Mouse (Mus musculus) kidney, embryonic 15.5 days (tissue): ENCODE results near the gene Tdgf1. TPM values are rescaled to one million over a fixed set of nuclear protein-coding genes. Genes with fewer than 3 reads are reported as not detected.
A peak's percentile ranks its signal among the peaks of the same experiment; 100 is the strongest.

Experiments
- ATAC-seq: fragments of 200-750 bp; cut with Nextera tagmentation; replicated peaks from 2 replicates; pipeline ENCODE4 v1.8.0; 2017; ENCODE audit warnings: moderate TSS enrichment; ENCODE audit not compliant: low FRiP score
- H3K27ac ChIP-seq: fragments of 300-500 bp; sonication (generic); 2 replicates; pipeline ENCODE4 v1.5.1; 2015; ENCODE audit warnings: mild to moderate bottlenecking, inconsistent platforms
- H3K27me3 ChIP-seq: fragments of 300-500 bp; sonication (generic); 2 replicates; pipeline ENCODE4 v1.6.1; 2015; ENCODE audit warnings: inconsistent platforms
- H3K36me3 ChIP-seq: fragments of 300-500 bp; sonication (generic); 2 replicates; pipeline ENCODE4 v1.6.1; 2015; ENCODE audit warnings: inconsistent platforms
- H3K4me1 ChIP-seq: fragments of 300-500 bp; sonication (generic); 2 replicates; pipeline ENCODE4 v1.6.1; 2015; ENCODE audit warnings: inconsistent platforms
- H3K4me2 ChIP-seq: fragments of 300-500 bp; sonication (generic); 2 replicates; pipeline ENCODE4 v1.6.1; 2015; ENCODE audit warnings: moderate library complexity, mild to moderate bottlenecking, inconsistent platforms
- H3K4me3 ChIP-seq: fragments of 300-500 bp; sonication (generic); replicated peaks from 2 replicates; pipeline ENCODE4 v1.5.1; 2015; ENCODE audit warnings: mild to moderate bottlenecking, inconsistent platforms
- H3K9ac ChIP-seq: fragments of 300-500 bp; sonication (generic); 2 replicates; pipeline ENCODE4 v1.6.1; 2015; ENCODE audit warnings: mild to moderate bottlenecking, inconsistent platforms
- H3K9me3 ChIP-seq: fragments of 300-500 bp; sonication (generic); replicated peaks from 2 replicates; pipeline ENCODE4 v1.6.1; 2016; ENCODE audit warnings: inconsistent platforms
- WGBS: fragments of 180-500 bp; shearing (Covaris S2); methylation state at CpG from one replicate; pipeline ENCODE4 v1.1.7; 2015; ENCODE audit warnings: mixed read lengths; 5-methylcytosine and 5-hydroxymethylcytosine counted together
- polyA plus RNA-seq: library from polyadenylated mRNA; unstranded; fragments of >200 nt; fragmentation: Nextera tagmentation; extraction: Ambion mirVana; gene quantifications from 2 replicates; pipeline ENCODE4 v1.2.1, GENCODE M21; 2015

Gene Tdgf1
- polyA plus RNA-seq, 1 experiment from 2014 or later = not detected

DNA sequence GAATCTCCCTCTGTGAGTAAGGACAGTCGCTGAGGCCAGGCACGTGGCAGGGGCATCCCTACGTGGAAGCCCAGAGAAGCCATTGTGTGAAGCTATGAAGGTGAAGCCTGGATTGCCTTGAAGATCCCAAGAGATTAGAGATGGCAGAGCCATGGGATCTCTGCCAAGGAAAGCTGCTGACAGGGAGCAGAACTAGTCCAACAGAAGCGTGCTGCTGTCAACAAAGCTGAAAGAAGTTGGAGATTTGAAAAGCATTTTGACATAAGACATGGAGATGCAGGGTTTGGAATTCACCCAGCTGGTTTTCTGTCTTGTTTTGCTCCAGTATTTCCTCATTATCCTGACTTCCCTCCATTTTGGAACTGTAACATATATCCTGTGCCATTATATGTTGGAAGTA, 43.7 kb downstream of the Tdgf1 start:
- Histone ChIP-seq H3K36me3 (peaks cover 3% of the 10 kb centered on the region; the same call in 1 of the 2 replicates), H3K9ac (no peak overlapping the region), H3K9me3 (no peaks in the 10 kb centered on the region), H3K4me2 (no peak overlapping the region), H3K27ac (no peak overlapping the region), H3K27me3 (no peaks in the 10 kb centered on the region), H3K4me1 (no peaks in the 10 kb centered on the region), H3K4me3 (no peak overlapping the region)
- WGBS = 85% methylated on average over 4 of the region's 4 CpGs
- ATAC-seq = no peak

DNA sequence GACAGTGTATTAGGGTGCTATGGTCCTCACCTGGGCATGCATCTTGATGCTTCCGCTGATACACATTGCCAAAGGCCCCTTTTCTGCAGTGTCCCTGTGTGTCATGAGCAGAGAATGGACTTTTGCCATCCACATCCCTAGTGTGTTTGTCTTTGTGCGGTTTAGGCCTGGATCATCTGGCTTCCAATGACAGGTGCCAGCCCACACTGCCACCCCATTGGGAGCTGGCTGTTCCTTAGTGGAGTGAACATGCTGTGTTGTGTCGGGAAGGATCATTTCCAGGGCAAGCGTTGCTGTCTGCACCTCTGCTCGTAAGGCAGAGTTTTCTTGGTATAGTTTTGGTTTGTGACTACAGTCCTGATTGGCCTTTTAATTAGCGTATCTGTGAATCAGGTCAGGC, 44.8 kb downstream of the Tdgf1 start:
- H3K4me2 ChIP-seq = no peak overlapping the region
- no peak overlapping the region for H3K27ac ChIP-seq
- no peaks in the 10 kb centered on the region for H3K9me3 ChIP-seq
- peaks cover 6% of the 10 kb centered on the region for H3K4me1 ChIP-seq
- H3K9ac ChIP-seq = no peak overlapping the region
- no peak overlapping the region for H3K4me3 ChIP-seq
- no peak for ATAC-seq
- 83% methylated on average over 6 of the region's 6 CpGs for WGBS
- H3K36me3 ChIP-seq = peaks cover 3% of the 10 kb centered on the region; the same call in 1 of the 2 replicates
- no peaks in the 10 kb centered on the region for H3K27me3 ChIP-seq

- ATAC-seq = no peak
- Histone ChIP-seq H3K27me3 (no peaks in the 10 kb centered on the region), H3K4me1 (peaks cover 15% of the 10 kb centered on the region), H3K36me3 (peaks cover 3% of the 10 kb centered on the region; the same call in 1 of the 2 replicates), H3K4me2 (no peak overlapping the region), H3K27ac (no peak overlapping the region), H3K9me3 (no peaks in the 10 kb centered on the region), H3K9ac (no peak overlapping the region), H3K4me3 (no peak overlapping the region)
- 49% methylated on average over 10 of the region's 10 CpGs for WGBS
Measured at GRCm38 (mm10) chr9:110899451-110900008, 46.4 kb downstream of the Tdgf1 start.

DNA sequence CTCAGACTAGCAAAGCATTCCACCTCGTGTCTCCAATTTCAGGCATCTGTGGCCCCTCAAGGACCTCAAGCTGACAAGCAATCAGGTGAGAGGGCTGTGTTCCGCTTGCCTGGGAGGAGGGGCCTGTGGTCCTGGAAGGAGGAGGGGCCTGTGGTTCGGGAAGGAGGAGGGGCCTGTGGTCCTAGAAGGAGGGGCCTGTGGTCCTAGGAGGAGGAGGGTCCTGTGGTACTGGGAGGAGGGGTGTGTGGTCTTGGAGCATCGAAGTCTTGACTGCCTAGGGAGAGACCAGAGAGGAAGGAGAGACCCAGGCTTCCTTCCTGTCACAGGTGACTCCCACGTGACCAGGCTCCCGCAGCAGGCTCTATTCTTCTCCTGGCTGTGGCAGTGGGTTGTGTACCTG, 49.4 kb downstream of the Tdgf1 start:
- ATAC-seq = peak; percentile 70
- Histone ChIP-seq H3K9ac (no peak overlapping the region), H3K36me3 (peaks cover 3% of the 10 kb centered on the region; the same call in 1 of the 2 replicates), H3K27ac (peak overlapping the region; percentile 60; the same call in 1 of the 2 replicates), H3K4me2 (peak overlapping the region; percentile 47), H3K27me3 (no peaks in the 10 kb centered on the region), H3K9me3 (no peaks in the 10 kb centered on the region), H3K4me3 (peak overlapping the region; percentile 11), H3K4me1 (peaks cover 18% of the 10 kb centered on the region)
- 9% methylated on average over 6 of the region's 6 CpGs for WGBS

- H3K9me3 ChIP-seq = no peaks in the 10 kb centered on the region
- H3K27ac ChIP-seq = peak overlapping the region; percentile 60; the same call in 1 of the 2 replicates
- ATAC-seq = peak; percentile 65
- H3K9ac ChIP-seq = no peak overlapping the region
- H3K4me1 ChIP-seq = peaks cover 24% of the 10 kb centered on the region
- H3K4me3 ChIP-seq = peak overlapping the region; percentile 11
- peaks cover 3% of the 10 kb centered on the region; the same call in 1 of the 2 replicates for H3K36me3 ChIP-seq
- 10% methylated on average over 7 of the region's 7 CpGs for WGBS
- H3K27me3 ChIP-seq = no peaks in the 10 kb centered on the region
- peak overlapping the region; percentile 47 for H3K4me2 ChIP-seq
Measured at GRCm38 (mm10) chr9:110895994-110896393, 50.0 kb downstream of the Tdgf1 start.

GRCm38 (mm10) chr9:110895507-110895906, 50.5 kb downstream of the Tdgf1 start:
- Histone ChIP-seq H3K9me3 (no peaks in the 10 kb centered on the region), H3K4me2 (peak overlapping the region; percentile 47; the same call in 1 of the 2 replicates), H3K9ac (no peak overlapping the region), H3K36me3 (peaks cover 3% of the 10 kb centered on the region; the same call in 1 of the 2 replicates), H3K4me1 (peaks cover 29% of the 10 kb centered on the region), H3K4me3 (no peak overlapping the region), H3K27me3 (no peaks in the 10 kb centered on the region), H3K27ac (no peak overlapping the region)
- 34% methylated on average over 5 of the region's 5 CpGs for WGBS
- no peak; the same call in none of the 2 replicates for ATAC-seq

GRCm38 (mm10) chr9:110893429-110893828, 52.5 kb downstream of the Tdgf1 start:
- Histone ChIP-seq H3K27me3 (no peaks in the 10 kb centered on the region), H3K27ac (no peak overlapping the region), H3K36me3 (peaks cover 3% of the 10 kb centered on the region; the same call in 1 of the 2 replicates), H3K4me1 (peaks cover 40% of the 10 kb centered on the region), H3K4me3 (no peak overlapping the region), H3K9me3 (no peaks in the 10 kb centered on the region), H3K9ac (no peak overlapping the region), H3K4me2 (no peak overlapping the region)
- WGBS = 75% methylated on average over 10 of the region's 10 CpGs
- ATAC-seq = no peak

DNA sequence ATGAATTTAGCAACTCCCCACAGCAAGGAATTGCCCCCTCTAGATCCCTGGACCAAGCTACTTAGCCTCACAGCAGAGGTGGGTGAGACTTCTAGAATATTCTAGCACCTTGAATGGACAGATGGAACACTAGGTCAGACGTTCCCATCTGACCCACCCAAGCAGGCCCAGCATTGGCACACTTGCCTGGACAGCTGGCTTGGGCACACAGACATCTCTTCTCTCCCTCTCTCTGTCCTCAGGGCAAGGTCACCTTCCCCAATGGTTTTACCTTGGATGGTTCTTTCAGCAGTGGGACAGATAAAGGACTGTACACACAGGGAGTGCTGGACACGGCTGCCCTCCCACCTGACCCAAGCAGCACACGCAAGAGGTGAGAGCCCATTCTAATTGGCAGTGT, 53.4 kb downstream of the Tdgf1 start:
- H3K9me3 ChIP-seq = no peaks in the 10 kb centered on the region
- ATAC-seq = no peak
- peaks cover 43% of the 10 kb centered on the region for H3K4me1 ChIP-seq
- WGBS = 86% methylated on average over 3 of the region's 3 CpGs
- no peak overlapping the region for H3K4me3 ChIP-seq
- H3K36me3 ChIP-seq = no peaks in the 10 kb centered on the region
- no peak overlapping the region for H3K4me2 ChIP-seq
- no peak overlapping the region for H3K9ac ChIP-seq
- H3K27me3 ChIP-seq = no peaks in the 10 kb centered on the region
- no peak overlapping the region for H3K27ac ChIP-seq

DNA sequence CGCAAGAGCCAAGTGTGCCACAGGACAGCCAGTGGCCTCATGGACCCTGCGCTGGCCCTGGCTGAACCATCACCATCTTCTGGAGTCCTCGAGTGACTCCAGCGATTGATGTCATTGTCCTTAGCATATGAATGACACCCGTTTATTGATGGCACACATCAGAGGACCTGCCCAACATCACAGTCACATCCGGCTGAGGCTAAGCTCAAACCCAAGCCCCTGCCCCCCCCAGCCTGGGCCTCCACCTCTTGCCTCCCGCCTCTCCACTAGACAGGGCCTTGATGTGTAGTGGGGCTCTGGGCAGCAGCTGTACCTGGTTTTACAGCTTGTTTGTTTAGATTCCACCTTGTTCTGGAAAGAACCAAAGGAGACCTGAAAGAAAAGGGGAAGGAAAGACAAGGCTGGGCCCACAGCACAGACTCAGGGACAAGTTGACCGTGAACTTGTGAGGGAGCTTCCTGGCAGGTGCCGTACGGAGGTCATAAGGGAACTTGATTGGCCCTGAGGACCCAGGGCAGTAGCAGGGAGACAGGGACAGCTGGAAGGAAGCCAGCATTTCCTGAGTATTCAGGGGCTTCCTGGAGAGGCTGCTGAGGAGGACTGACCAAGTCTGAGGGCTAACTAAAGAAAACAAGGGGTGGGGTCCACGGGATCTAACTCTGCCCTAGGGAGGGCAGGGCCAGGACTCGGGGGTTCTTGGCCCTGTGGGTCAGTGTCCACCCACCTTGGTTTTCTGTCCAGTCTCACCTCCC, 54.7 kb downstream of the Tdgf1 start:
- H3K27me3 ChIP-seq = no peaks in the 10 kb centered on the region
- no peak overlapping the region for H3K4me2 ChIP-seq
- no peak overlapping the region for H3K9ac ChIP-seq
- H3K27ac ChIP-seq = 0 out of 2 replicates have a peak overlapping the region, but pooled peaks have one; percentile 27
- WGBS = 67% methylated on average over 12 of the region's 12 CpGs
- no peak overlapping the region for H3K4me3 ChIP-seq
- H3K4me1 ChIP-seq = peaks cover 42% of the 10 kb centered on the region
- H3K9me3 ChIP-seq = no peaks in the 10 kb centered on the region
- ATAC-seq = no peak
- H3K36me3 ChIP-seq = no peaks in the 10 kb centered on the region

- 16% methylated on average over 21 of the region's 21 CpGs for WGBS
- Histone ChIP-seq H3K27ac (no peak overlapping the region), H3K4me3 (no peak overlapping the region), H3K27me3 (no peaks in the 10 kb centered on the region), H3K36me3 (no peaks in the 10 kb centered on the region), H3K9me3 (no peaks in the 10 kb centered on the region), H3K4me2 (0 out of 2 replicates have a peak overlapping the region, but pooled peaks have one; percentile 21), H3K9ac (no peak overlapping the region), H3K4me1 (peaks cover 32% of the 10 kb centered on the region)
- no peak for ATAC-seq
Measured at GRCm38 (mm10) chr9:110890026-110890783, 55.8 kb downstream of the Tdgf1 start.
